Mouse (Mus musculus) intestine, embryonic 16.5 days (tissue): Measurements from ENCODE around the gene Xrn2. TPM values are rescaled to one million over a fixed set of nuclear protein-coding genes. Genes with fewer than 3 reads are reported as not detected.

Experiments
- ATAC-seq: fragments of 200-750 bp; cut with Nextera tagmentation; 2 replicates; pipeline ENCODE4 v1.8.0; 2017; ENCODE audit warnings: moderate TSS enrichment, moderate library complexity
- H3K27ac ChIP-seq: fragments of 300-500 bp; sonication (generic); 2 replicates; pipeline ENCODE4 v1.5.1; 2014; ENCODE audit warnings: mild to moderate bottlenecking, low read length
- H3K27me3 ChIP-seq: fragments of 300-500 bp; sonication (generic); replicated peaks from 2 replicates; pipeline ENCODE4 v1.6.1; 2014; ENCODE audit warnings: low read length, control low read depth, mixed read lengths; ENCODE audit not compliant: control insufficient read depth, insufficient read depth
- H3K36me3 ChIP-seq: fragments of 300-500 bp; sonication (generic); 2 replicates; pipeline ENCODE4 v1.6.1; 2014; ENCODE audit warnings: low read length, control low read depth; ENCODE audit not compliant: control insufficient read depth, insufficient read depth
- H3K4me1 ChIP-seq: fragments of 300-500 bp; sonication (generic); 2 replicates; pipeline ENCODE4 v1.6.1; 2014; ENCODE audit warnings: low read length, control low read depth, mixed read lengths; ENCODE audit not compliant: control insufficient read depth, insufficient read depth
- H3K4me2 ChIP-seq: fragments of 300-500 bp; sonication (generic); 2 replicates; pipeline ENCODE4 v1.6.1; 2014; ENCODE audit warnings: low read depth, low read length, control low read depth
- H3K4me3 ChIP-seq: fragments of 300-500 bp; sonication (generic); 2 replicates; pipeline ENCODE4 v1.5.1; 2014; ENCODE audit warnings: mild to moderate bottlenecking, low read length
- H3K9ac ChIP-seq: fragments of 300-500 bp; sonication (generic); 2 replicates; pipeline ENCODE4 v1.6.1; 2014; ENCODE audit warnings: low read depth, low read length
- H3K9me3 ChIP-seq: fragments of 300-500 bp; sonication (generic); 2 replicates; pipeline ENCODE4 v1.6.1; 2016; ENCODE audit warnings: low read length, control low read depth; ENCODE audit not compliant: control insufficient read depth
- WGBS: fragments of 180-500 bp; shearing (Covaris S2); extraction: QIAGEN DNeasy Blood & Tissue Kit; methylation state at CpG from one replicate; pipeline ENCODE4 v1.1.7; 2014; 5-methylcytosine and 5-hydroxymethylcytosine counted together
- polyA plus RNA-seq: library from polyadenylated mRNA; unstranded; fragments of >200 nt; fragmentation: Nextera tagmentation; extraction: Ambion mirVana; gene quantifications from 2 replicates; pipeline ENCODE4 v1.2.1, GENCODE M21; 2015

The Xrn2 gene
- polyA plus RNA-seq, 1 experiment from 2014 or later = 68.3 TPM

DNA sequence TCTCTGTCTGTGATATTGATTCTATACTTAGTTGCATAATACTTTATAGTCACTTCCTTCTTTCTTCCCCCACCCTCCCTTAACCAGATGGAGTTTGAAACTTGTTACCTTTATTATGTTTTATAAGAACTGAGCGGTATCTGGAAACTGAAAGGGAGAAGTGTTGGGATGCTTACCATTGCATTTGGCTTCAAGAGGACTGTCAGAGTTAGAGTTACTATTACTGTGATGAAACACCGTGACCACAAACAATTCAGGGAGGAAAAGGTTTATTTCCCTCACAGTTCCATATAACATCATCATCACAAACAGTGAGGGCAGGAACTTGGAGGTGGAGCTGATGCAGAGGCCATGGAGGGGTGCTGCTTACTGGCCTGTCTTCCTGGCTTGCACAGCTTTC lies 23.1 kb downstream of the Xrn2 start:
- WGBS = 94% methylated on average over 2 of the region's 2 CpGs
- no peak overlapping the region for H3K27ac ChIP-seq
- no peak overlapping the region for H3K9ac ChIP-seq
- no peak overlapping the region for H3K4me2 ChIP-seq
- H3K27me3 ChIP-seq = no peaks in the 10 kb centered on the region
- H3K9me3 ChIP-seq = no peaks in the 10 kb centered on the region
- ATAC-seq = no peak
- H3K4me3 ChIP-seq = no peak overlapping the region
- H3K36me3 ChIP-seq = no peaks in the 10 kb centered on the region
- H3K4me1 ChIP-seq = no peaks in the 10 kb centered on the region

DNA sequence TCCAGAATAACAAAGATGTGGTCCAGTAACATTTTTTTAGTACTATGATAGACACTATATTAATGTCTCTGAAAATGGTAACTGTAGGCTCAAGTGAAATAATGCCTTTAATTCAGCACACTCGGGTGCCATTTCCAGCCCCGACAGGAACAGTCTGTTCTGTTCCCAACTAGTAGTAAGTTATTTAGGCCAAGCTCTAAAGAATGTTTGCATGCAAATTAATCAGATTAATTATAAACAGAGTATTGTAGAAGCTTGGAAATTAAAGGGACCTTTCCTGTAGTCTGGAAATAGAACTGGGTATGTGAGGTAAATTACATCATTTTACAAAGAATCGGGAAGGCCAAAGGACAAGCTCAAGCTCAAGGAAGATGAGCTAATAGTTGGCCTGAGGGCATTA lies 34.3 kb downstream of the Xrn2 start:
- Histone ChIP-seq H3K9ac (no peak overlapping the region), H3K27ac (no peak overlapping the region), H3K4me2 (no peak overlapping the region), H3K9me3 (no peaks in the 10 kb centered on the region), H3K4me3 (no peak overlapping the region), H3K4me1 (no peaks in the 10 kb centered on the region), H3K27me3 (no peaks in the 10 kb centered on the region), H3K36me3 (0 out of 2 replicates have a peak, but pooled peaks cover 3% of the 10 kb centered on the region)
- ATAC-seq = no peak
- WGBS = 85% methylated on average over 3 of the region's 3 CpGs

DNA sequence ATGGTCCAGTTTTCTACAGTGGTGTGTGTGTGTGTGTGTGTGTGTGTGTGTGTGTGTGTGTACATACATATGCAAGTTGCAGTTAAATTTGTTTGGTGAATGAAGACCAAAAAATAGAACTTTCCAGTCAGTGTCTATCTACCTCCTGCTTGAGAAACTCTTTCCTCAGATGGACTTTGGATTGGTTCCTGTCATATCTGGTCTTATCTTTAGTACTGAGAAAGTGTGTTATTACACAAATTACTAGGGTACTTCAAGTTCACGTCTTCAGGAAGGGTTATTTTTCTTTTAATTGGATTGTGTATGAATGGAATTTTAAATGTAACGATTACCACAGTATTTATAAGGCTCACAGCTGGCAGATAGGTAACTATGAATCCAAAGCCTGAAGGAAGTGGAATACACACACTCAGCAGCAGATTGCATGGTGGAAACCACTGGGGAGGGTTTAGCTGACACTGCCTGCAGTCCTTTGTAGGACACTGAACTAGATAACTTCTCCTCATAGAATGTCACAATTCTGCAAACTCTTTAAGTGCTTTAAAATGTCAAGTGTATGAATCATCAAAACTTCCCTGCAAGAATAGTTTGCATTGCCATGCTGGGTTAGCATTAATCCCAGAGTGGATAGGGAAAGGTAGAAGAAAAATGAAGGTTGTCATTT lies 40.6 kb downstream of the Xrn2 start:
- Histone ChIP-seq H3K36me3 (peaks cover 6% of the 10 kb centered on the region), H3K27ac (no peak overlapping the region), H3K4me2 (no peak overlapping the region), H3K9me3 (no peaks in the 10 kb centered on the region), H3K4me3 (no peak overlapping the region), H3K4me1 (no peaks in the 10 kb centered on the region), H3K9ac (no peak overlapping the region), H3K27me3 (no peaks in the 10 kb centered on the region)
- ATAC-seq = peak; percentile 90
- WGBS = 73% methylated on average over 2 of the region's 2 CpGs

DNA sequence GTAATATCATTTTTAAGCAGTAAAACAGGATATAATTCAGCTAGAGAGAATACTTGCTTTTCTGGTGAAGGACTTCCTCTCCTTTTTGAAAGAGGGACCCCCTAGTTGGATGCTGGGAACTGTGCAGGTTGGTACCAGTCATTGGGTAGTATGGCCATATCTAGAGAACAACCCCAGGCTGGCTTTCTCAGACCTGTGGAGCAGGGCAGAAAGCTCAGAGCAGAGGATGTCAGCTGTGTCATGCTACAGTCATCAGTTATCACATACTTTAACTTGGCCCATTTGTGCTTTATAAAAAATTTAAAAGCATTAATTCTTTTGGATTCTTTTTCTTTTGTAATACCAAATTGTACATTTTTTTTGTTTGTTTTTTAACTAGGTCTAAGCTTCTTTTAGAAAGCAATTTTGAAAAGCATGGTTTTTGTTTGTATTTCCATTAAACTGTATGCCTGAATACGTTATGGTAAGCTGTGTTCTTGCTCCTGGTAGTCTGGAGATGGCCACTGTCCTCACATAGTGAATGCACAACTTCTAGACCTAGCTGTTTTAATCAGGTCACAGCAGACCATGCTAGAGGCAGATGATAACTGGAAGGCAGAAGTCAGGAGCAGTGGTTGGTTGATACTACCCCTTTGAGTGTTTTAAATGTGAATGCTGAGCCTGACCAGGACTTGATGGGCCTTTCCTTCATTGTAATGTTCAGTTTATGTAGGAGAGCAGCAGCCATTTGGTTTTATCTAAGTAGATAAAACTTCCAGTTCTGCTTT lies 54.9 kb downstream of the Xrn2 start:
- Histone ChIP-seq H3K9ac (no peak overlapping the region), H3K27ac (no peak overlapping the region), H3K4me2 (no peak overlapping the region), H3K36me3 (no peaks in the 10 kb centered on the region), H3K9me3 (no peaks in the 10 kb centered on the region), H3K4me3 (no peak overlapping the region), H3K27me3 (no peaks in the 10 kb centered on the region), H3K4me1 (no peaks in the 10 kb centered on the region)
- ATAC-seq = no peak
- WGBS = 86% methylated on average over 1 of the region's 1 CpGs

DNA sequence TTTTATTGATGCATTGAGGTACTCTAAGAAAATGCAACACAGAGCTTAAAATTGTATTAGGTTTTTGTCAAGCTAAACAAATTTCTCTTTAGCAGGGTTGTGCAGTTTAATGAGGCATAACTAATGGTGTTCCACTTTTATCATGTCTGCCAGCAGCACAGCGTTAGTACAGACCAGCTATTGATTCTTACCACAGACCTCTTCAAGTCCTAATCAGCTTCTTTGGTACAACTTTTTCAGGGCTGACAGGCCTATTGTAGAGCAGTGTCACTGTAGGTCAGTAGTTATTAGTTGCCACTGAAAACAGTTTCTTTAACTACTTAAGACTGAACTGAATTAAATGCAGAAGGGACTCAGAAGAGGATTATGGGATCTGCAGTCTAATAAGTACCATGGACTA lies 56.3 kb downstream of the Xrn2 start:
- no peaks in the 10 kb centered on the region for H3K36me3 ChIP-seq
- no peaks in the 10 kb centered on the region for H3K9me3 ChIP-seq

DNA sequence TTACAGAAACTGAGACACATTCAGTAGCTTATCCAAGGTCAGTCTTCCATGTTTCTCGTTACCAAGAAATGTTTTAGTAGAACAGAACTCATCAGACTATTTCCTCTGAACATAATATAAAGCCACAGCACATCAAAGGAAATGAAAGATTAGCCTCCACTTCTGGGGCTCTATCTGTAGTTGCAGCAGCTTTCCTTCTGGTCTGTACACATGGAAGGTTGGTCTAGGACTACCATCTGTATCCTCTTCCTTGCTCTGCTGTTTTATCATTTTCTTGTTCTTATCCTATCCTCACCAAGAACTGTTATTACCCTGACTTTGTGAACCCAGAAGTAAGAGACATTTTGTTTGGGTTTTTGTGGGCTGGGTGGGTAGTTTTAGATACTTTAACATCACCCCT lies 57.5 kb downstream of the Xrn2 start:
- WGBS = 89% methylated on average over 1 of the region's 1 CpGs
- Histone ChIP-seq H3K36me3 (no peaks in the 10 kb centered on the region), H3K27ac (no peak overlapping the region), H3K9ac (no peak overlapping the region), H3K4me1 (no peaks in the 10 kb centered on the region), H3K27me3 (no peaks in the 10 kb centered on the region), H3K4me3 (no peak overlapping the region), H3K4me2 (no peak overlapping the region), H3K9me3 (no peaks in the 10 kb centered on the region)
- ATAC-seq = no peak

More for the DNA sequence above, 56.3 kb downstream of the Xrn2 start:
- 75% methylated on average over 1 of the region's 1 CpGs for WGBS
- no peak overlapping the region for H3K4me2 ChIP-seq
- no peaks in the 10 kb centered on the region for H3K27me3 ChIP-seq
- H3K4me1 ChIP-seq = no peaks in the 10 kb centered on the region
- no peak overlapping the region for H3K9ac ChIP-seq
- H3K27ac ChIP-seq = no peak overlapping the region
- no peak for ATAC-seq
- H3K4me3 ChIP-seq = no peak overlapping the region

DNA sequence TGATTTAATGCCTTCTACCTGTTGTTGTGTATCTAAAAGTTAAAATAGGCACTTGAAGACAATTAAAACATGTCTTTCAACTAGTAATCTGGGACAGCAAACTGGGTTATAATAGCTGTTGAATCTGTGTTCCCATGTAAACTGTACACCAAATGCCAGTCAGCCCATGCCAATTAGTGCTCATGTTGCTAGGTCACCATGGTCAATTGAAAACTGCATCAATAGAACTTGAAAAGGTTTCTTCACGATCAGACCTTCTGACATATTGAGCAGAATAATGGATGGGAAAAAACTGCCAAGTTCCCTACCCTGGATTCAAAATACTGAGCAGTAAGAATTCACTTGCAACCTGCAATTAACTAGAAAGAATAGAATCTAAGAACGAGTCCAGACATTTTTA lies 61.2 kb downstream of the Xrn2 start:
- H3K27me3 ChIP-seq = no peaks in the 10 kb centered on the region
- H3K27ac ChIP-seq = no peak overlapping the region
- no peak overlapping the region for H3K4me3 ChIP-seq
- no peaks in the 10 kb centered on the region for H3K9me3 ChIP-seq
- no peaks in the 10 kb centered on the region for H3K4me1 ChIP-seq
- H3K36me3 ChIP-seq = 0 out of 2 replicates have a peak, but pooled peaks cover 3% of the 10 kb centered on the region
- no peak for ATAC-seq
- no peak overlapping the region for H3K4me2 ChIP-seq
- WGBS = 90% methylated on average over 2 of the region's 2 CpGs
- no peak overlapping the region for H3K9ac ChIP-seq

DNA sequence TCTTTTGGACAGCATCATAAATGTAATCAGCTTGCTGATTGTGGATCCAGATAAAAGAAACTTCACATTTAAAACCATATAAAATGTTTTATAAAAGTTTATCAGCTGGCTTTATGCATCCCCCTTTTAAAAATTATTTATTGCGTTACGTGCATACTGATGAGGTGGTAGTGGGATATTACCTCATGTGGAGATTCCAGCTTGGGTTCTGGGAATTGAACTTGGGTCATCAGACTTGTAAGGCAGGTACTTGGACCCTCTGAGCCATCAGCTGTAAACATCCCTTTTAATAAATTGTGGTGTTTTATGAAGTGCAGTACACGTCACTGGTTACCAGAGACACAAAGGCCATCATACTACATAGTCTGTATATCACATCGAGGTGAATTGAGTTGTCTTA lies 61.6 kb downstream of the Xrn2 start:
- Histone ChIP-seq H3K27ac (no peak overlapping the region), H3K4me1 (no peaks in the 10 kb centered on the region), H3K27me3 (no peaks in the 10 kb centered on the region), H3K4me3 (no peak overlapping the region), H3K9me3 (no peaks in the 10 kb centered on the region), H3K9ac (no peak overlapping the region), H3K36me3 (0 out of 2 replicates have a peak, but pooled peaks cover 3% of the 10 kb centered on the region), H3K4me2 (no peak overlapping the region)
- WGBS = 94% methylated on average over 4 of the region's 4 CpGs
- no peak for ATAC-seq

DNA sequence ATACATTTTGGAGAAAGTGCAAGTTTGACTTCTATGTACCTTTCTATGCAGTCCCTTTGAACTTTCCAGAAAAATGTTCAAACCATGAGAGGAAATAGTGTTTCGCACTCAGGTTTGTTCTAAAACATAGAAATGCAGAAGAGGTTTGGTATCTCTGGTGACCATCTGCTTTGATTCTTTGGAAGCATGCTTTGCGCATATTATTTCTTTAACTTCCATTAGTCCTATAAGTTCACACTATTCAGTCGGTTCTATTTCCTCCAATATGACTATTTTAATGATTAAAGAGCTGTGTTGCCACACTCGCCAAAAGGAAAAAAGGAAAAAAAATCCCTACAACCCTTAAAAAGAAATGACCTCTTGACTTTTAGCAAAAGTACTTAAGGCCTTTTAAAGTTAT lies 69.6 kb downstream of the Xrn2 start:
- Histone ChIP-seq H3K4me1 (peaks cover 17% of the 10 kb centered on the region), H3K4me3 (no peak overlapping the region), H3K27me3 (peaks cover 40% of the 10 kb centered on the region), H3K27ac (no peak overlapping the region), H3K36me3 (no peaks in the 10 kb centered on the region), H3K9me3 (no peaks in the 10 kb centered on the region), H3K9ac (no peak overlapping the region), H3K4me2 (no peak overlapping the region)
- no peak for ATAC-seq
- 73% methylated on average over 4 of the region's 4 CpGs for WGBS
